Mouse (Mus musculus): ENCODE data around the gene Palm2.
"Not testable (repeated sequence)": the region's sequence is repeated elsewhere in the genome, so short reads cannot be mapped to it uniquely, and the experiment has no call there.

DNA sequence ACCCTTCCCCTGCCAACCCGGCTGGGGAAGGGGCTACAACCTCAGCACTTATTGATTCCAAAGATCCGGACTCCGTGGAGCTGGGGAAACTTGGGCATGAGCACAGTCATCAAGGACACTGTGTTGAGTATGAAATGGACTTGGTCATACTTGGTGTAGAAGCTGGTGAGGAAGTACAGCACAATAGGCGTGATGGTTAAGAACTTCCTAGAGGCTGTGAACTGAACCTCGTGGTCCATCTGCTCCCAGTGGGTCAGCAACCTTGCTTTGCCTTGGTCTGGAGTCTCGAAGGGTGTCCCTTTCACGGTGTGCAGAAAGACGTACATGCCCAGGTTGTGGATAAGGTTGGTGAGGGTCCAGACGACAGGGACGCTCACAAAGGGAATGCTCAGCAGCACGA lies 20.4 kb upstream of the Palm2 start:
- not testable (repeated sequence) for TF ChIP-seq POLR2A, CTCF (IDR thresholded peaks at IDR 0.05; ENCODE audit: extremely low read depth, insufficient read depth, low read length)
